Mouse (Mus musculus): ENCODE data around the gene Gbp3.

Gbp3 gene

GRCm38 (mm10) chr3:142590431-142591067 is 30.7 kb downstream of the Gbp3 start:
- no peak for DNase-seq

DNA sequence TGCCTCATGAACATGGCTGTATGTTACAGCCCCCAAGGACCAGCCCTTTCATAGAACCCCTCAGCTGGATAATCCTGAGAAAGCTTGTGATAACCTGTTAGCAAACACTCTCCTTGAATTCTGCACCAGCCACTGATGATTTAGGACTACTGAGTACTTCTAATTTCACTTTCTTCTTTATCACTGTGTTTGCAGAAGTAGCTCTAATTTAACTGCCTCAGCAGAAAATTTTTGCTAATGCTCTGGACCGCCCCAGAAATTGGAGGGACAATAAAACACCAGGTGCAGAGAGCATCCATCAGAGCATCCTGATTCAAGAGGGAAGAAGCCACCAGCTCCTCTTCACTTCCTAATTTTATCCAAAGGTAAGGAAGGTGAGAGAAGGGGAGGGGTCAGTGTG is 34.7 kb downstream of the Gbp3 start, which contains the start of gene Gbp2b:
Gene Gbp2b, plus strand, starts transcription at position 301 of the 400 bp plus-strand sequence.
- no peak for DNase-seq

- DNase-seq: no peak
Observed at GRCm38 (mm10) chr3:142597923-142598322, 38.1 kb downstream of the Gbp3 start.

GRCm38 (mm10) chr3:142601675-142602074 is 41.8 kb downstream of the Gbp3 start:
- DNase-seq: no peak

- no peak for DNase-seq
Observed at GRCm38 (mm10) chr3:142618658-142619057, 58.8 kb downstream of the Gbp3 start.

- DNase-seq: no peak
Observed at GRCm38 (mm10) chr3:142619606-142620005, 59.8 kb downstream of the Gbp3 start.

- peak in 1 of 2 experiments; percentile 24 for DNase-seq
Observed at GRCm38 (mm10) chr3:142620111-142620955, 60.5 kb downstream of the Gbp3 start, which contains the start of gene Gbp2. TSS of gene Gbp2 (plus strand) at chr3:142620602.

DNA sequence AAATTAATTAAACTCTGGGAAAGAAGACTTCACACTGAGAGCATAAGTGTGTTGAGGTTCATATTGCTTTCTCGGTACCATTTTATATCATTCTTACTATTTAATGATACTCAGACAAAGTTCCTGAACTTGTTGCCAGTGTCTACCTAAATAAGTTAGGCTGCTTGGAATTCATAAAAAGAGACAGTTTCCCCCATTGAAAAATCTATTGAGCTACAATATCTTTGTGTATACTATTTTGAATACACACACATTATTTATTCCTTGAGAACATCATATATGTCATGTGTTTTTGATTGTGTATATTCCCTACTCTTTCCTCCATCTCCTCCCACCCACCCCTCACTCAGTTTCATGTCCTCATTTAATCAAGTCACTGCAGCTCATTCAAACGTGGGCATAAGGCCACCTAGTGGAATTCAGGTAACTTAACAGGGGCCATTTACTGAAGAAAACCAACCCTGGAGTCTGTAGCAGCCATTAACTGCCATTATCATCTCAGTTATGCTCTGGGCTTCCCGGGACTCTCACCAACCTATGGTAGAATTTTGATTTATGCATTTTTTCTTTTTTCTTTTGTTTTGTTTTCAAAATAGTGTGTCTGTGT is 61.2 kb downstream of the Gbp3 start:
- no peak for DNase-seq

Measured in kidney, postnatal 25 days (tissue).